Mouse (Mus musculus) urinary bladder, adult 18-20 months (tissue): Measurements from ENCODE around the gene Gfod1.

Source experiments
- DNase-seq, 2 experiments: peaks; one replicate each; pipeline ENCODE4 v3.0.0; 2022; ENCODE audit warnings: low spot score in 2 of 2, mixed read lengths in 2 of 2

Gene Gfod1

DNA sequence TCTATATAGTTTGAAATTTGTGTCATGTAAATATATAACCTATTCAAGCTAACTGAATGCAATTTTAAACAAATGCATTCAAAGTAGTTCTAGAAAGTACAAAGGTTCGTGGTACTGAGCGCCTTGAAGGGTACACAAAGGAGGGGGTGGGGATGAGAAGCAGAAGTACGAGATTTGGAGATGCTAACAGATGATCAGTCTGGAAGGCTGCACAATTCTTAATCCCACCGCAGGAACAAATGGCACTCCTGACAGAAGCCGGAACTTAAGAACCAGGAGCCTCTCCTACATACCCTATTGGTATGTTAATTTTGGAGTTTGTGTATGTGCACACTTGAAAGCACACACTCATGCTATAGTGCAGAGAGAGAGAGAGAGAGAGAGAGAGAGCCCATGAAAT is 4.8 kb downstream of the Gfod1 start:
- DNase-seq, result no peak

DNA sequence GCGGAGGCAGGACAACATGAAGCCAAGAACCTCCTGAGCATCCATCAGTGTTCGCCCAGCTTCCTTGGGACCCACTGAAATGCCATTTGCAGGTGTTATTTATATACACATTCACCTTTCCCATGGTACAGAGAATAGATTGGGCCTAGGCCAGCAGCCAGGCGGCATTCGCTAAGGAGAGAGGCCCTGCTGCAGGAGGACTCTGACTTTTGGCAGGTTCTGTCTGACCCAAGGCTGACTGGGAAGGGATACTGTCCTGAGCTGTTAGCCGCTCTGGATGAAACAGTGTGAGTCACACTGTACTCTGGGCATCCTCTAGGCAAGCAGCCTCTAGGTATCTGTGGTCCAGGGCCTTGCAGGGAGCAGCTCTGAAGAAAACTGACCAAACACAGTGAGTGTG is 6.4 kb downstream of the Gfod1 start:
- no peak for DNase-seq

DNA sequence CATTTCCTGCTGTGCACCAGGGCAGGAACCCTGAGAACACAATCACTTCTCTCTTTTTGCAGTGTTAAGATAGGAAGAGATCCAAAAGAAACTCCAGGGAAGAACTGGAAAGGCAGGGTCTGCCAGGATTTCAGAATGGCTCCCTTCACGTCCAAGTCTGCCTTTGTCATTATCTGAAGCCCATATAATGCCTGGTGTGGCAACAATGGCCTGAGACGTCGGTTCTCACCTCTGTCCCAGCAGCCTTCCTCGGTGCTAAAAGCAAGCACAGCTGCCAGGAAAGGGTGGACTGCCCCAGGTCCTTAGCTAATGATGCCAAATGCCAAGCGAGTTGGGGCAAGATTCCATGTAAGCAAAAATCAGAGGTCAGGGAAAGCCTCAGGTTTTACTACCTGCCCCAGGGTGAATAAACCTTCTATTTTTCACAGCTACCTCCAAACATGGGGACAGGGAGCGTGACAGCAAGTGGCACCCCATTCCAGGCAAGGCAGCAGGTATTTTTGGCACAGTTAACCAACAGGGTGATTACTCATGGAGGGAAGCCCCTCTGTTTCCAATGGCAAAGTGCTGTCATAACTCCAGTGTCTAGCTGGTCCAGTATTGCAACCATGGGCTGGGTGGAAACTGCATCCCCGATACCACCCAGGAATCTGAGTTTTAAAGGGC is 7.7 kb downstream of the Gfod1 start:
- no peak for DNase-seq

DNA sequence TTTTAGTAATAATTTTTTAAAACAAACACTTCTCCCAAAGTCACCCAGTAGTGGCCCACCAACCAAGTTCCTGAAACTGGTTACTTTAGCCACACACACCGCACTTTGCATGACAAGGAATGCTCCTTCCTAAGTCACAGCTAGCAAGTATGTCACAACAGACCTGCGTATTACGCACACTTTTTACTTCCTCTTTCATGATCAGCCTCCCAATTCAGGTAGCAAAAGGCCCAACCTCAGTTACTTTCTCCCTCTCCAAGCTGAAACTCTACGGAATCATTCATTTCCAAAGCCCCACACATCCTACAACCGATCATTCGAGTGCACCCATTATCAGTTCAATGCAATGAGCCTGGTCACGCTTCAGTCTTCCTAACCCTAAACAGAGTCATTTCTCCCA is 8.3 kb downstream of the Gfod1 start:
- no peak for DNase-seq

DNA sequence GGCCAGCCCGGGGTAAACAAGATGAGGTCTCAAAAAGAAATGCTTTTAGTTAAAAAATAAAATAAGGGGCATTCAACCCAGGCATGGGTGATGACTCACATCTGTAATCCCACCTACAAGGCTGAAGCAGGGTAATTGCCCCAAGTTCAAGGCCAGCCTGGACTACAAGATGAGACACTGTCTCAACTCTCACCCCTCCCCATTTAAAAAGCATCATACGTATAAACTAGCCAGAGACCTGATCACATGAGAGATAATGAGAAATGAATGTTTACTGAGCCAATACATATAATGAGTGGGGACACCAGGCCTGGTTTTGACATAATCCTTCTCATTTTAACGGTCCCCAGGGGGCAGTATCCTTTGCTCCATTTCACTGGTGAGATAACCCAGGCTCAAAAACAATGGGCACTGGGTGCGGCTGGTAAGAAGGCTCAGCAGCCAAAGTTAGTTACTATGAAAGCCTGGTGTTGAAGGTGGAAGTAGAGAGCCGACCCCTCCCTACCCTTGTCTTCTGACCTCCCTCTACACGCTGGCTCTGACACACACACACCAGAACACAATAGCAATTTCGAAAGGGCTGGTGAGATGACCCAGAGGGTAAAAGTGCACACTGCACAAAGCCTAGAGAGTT is 8.9 kb downstream of the Gfod1 start:
- no peak for DNase-seq

DNA sequence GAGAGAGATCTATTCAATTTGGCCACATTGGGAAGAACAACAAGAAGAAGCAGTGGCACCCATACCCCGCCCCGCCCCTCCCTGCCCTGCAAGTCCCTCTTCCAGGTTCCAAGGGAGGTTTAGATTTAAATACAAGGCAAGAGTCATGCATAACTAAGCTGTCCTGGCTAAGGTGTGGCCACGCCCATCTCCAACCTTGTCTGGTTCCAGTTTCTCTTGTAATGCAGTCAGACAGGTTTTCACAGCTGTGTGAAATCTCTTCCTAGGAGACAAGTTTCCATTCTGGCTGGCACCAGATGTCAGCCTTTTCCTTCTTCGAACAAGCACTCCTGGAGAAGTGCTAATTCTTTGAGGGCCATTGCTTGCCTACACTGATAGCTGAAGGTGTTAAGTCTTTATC is 11.1 kb downstream of the Gfod1 start:
- peak in 1 of 2 experiments; percentile 53 for DNase-seq

DNA sequence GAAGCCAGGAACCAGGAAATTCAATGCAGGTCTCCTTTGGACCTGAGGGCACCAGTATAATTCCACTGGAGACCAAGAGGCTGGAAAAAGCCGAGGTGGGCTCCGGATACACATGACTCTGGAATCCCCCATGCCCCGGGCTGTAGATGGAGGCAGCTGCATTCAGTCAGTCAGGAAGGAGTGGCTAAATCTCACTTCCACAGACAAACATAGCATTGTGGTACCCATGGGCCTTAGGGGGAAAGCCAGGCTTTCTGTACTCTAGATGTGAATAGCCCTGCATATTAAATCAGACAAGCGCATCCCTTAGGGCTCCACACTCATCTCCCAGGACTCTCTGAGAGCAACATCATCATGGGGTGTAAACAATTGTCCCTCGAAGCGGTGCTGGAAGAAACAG is 14.9 kb downstream of the Gfod1 start:
- DNase-seq, result no peak

DNA sequence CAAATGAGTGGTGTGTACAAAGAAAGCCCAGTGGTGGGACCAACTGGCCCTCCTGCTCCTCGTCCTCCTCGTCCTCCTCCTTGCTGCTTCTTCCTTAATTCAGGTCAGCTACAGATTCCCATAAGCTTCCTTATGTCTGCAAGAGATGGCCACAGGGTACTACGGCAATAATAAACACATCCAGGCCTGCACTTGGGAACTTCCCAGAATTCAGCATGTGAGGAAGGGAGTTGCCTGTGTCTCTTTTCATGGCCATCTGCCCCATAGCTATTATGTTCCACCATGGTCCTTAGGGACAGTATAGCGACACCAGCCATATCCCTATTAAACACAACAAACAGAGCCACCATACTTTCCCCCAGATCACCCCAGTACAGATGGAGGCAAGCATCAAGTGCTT is 15.5 kb downstream of the Gfod1 start:
- no peak for DNase-seq

DNA sequence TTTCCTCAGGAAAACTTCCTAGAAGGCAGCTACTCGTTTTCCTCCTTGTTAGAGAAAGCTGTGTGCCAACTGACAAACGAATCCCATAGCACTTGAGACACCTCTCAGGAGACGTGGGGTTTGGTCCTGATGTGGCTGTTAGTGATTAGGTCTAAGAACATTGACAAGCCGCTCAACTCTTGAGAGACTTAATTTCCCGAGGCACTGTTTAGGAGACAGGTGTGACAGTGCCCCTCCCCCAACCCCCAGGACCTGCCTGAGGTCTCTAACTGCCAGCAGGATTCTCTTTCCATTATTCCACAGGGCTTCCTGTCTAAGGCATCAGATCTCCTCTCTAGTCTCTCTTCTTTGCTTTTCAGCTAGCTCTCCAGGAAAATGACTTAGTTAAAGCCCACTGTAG is 15.9 kb downstream of the Gfod1 start:
- no peak for DNase-seq

DNA sequence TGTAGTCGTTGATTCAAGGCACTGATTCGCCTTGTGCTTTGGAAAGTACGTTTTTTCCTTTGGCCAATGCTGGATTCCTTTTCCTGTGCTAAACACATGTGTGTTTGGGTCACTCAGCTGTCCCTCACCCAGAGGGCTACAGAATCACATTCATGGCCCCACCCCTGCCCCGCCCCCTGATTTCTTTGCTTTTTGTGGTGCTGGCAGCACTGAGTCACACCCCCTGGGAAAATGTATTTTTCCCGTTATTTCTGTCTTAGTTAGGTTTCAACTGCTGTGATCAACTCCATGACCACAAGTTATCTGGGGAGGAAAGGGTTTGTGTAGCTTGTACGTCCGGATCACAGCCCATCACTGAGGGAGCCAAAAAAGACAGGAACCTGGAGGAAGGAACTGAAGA is 17.1 kb downstream of the Gfod1 start:
- DNase-seq, result no peak

DNA sequence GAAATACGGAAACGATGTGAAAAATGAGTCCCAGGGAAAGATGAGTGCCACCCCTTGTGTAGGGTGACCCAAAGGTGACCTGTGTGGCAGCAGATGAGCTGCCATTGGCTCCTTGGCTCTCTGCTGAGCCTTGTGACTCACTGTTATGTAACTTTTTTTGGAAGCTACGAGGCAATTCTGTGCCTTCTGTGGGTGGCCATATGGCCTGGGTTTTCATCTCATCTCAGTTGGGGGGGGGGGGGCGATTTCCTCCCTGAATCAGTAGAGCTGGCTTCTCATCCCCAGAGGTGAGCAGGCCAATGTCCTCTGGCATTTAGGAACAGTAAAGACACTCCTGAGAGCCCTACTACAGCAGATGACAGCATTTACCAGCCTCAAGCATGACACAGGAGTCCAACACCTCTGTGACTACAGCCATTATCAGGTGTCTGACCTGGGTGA is 19.2 kb downstream of the Gfod1 start:
- DNase-seq, result no peak

DNA sequence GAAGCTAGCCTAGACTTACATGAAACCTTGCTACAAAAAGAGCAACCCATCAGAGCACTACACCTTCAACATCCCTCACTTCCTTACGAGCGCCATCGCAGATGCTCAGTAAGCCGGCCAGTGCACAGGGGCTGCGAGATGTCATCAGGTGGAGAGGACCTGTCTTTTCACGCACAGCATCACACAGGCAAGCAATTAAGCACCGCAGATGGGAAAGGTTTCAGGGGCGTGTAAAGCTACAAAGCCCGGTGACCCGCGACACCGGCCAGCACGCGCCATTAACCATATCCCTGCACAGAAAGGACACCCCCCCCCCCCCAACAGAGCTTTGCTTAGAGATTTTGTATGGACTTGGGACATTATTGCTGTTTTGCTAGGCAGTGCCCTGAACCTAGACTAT is 30.1 kb downstream of the Gfod1 start:
- no peak for DNase-seq

DNA sequence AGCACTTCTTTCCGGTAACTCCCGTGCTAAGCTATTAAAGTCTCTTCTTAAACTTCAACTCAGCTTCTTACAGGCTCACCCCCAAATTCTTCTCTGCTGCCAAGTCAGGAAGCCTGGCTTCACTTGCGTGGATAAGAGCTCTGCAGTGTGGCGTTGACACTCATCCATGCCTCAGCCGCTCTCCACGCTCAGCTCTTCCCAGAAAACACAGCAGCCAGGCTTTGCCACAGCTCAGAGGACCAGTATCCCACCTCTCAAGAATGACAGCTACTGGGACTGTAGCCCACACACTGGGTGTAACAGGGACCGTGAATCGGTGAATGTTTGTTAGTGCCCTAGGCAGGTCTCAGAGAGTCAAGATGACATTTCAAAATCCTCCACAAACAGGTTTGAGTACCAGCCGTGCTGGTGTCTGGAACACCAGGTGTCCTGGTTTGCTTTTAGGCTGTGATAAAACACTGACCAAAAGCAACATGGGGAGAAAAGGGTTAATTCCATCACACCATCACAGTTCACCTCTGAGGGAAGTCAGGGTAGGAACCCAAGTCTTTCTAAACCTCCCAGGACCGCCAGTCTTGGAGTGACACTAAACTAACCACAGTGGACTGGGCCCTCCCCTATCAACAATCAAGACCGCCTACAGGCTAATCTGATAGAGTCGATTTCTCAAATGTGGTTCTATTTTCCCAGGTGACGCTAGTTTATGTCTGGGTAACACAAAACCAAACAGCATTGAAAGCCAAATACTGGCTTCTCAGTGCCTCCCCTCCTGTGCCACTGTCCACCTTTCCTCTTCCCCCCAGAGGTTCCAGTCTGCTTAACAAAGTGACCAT is 31.5 kb downstream of the Gfod1 start:
- no peak for DNase-seq

DNA sequence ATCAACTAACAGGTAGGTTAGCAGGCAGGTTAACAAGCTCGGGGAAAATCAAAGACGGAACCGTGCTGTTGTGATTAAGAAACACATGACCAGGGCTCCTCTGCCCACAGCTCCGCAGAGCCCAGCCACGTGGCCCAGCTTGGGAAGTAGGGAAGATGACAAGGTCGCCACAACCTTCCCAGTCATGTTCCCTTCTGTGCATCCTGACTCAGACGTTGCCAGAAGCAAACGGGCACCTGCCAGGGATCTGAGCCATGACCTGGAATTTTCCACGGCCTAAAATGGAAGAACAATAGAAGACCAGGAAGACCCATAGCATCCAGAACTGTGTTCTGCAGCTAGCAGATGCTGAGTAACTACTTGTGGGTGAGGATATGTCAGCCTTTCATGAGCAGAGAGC is 32.5 kb downstream of the Gfod1 start:
- DNase-seq, result no peak

DNA sequence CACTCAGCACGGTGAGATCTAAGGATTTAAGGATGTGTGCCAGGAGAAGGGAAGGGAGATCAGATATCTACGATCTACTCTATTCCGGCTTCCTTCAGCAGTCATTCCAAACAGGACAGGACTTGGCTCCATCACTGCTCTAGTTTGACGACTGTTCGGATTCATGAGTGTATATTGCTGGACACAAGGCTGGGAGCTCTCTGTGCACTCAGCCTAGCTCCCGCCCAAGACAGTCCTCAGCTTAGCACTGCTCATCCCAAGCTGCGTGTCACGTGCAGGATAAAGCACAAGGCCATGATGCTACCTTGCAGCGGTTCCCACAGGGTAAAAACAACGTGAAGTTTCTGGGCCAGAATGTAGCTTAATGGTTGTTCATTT is 33.8 kb downstream of the Gfod1 start:
- no peak for DNase-seq

DNA sequence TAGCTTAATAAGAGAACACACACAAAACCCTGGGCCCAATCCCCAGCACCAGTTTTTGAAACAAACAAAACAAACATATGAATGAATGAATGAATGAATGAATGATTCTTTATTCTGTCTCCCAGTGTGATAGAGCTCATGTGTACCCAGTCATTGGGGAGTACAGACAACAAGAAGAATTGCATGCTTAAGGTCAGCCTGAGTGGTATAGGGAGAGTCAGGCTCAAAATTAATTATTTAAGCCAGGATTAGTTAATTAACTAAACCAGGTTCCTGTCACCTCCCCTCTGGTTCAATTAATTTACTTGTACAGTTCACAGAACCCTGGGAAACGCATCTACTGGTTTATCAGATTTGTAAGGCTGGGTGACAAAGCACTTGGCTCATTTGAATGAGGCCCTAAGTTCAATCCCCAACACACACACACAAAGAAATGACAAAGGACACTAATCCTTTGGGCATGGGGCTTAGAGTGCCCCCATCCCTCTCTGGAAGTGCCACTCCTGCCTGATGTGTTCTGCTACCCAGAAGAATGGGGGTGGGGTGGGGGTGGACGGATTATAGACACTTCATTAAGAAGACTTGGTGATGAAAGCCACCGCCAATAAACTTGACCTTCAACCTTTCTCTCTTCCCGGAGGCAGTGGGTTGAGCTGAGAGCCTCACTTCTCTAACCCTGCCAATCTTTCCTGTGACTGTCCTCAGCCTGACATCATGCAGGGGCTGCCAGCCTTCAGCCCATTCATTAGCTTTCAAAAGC is 34.3 kb downstream of the Gfod1 start:
- no peak for DNase-seq

DNA sequence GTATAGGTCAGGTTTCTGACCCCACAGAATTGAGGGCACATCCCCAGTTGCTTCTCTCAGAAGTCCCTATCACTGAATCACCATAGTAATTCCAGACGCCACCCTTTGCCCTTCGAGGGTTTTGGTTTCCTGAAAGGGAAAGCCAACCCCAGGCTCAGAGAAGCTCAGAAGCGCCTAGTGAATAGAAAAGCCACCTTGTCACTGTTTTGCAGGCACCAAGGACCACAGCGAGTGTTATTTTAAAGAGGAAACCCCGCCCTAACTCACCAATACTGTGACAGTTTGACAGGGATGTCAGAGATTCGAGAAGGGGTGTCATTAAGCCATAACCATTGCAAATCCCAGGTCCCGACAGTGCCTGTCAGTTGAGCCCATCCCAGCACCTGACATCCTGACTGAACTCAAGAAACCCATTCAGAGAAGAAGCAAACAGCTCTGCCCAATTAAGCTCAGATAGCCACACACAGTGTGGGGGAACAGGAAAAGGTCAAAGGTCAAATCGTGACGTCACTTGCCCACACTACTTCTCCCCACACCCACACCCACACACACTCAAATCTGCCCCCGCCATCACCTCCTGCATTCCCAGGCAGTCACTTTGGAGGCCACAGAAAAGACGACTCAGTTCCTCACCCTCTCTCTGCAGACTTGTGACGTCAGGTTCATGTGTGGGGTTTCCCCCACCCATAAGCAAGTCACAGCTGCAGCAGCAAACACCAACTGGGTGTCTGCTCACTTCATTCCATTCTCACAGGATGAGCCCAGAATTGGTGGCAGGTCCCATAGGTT is 35.2 kb downstream of the Gfod1 start:
- DNase-seq, result no peak

DNA sequence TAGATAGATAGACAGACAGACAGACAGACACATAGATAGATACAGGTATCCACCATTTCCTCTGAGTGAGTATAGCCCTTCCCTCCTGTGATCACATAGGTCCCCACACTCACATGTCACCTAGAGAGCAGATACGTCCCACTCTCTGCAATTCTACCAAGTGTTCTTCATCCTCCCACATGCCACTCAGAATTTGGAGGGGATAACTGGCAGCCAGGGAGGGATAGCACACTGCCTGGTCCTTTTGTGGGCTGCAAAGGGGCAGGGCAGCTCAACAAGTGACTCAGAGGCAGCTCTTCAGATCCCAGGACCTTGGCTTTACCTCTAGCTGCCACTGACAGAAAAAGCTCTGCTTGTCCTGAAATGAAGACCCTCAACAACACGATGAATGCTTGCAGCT is 36.1 kb downstream of the Gfod1 start:
- no peak for DNase-seq

DNA sequence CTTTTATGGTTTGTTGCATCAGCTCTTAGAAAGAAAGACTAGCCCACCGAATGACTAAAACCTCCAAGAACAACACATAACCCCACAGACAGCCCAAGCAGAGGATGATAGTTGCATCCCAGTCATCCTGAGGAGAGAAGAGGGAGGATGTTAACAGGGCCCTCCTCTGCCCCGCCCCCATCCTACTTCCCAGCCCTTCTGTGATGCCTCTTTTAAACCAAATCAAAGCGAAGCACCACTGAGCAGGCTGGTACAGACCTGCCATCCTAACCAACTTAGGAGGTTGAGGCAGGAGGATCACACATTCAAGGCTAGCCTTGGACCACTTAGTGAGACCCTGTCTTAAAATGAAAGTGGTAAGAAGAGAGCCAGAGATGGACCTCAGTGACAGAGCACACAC is 36.8 kb downstream of the Gfod1 start:
- no peak for DNase-seq

DNA sequence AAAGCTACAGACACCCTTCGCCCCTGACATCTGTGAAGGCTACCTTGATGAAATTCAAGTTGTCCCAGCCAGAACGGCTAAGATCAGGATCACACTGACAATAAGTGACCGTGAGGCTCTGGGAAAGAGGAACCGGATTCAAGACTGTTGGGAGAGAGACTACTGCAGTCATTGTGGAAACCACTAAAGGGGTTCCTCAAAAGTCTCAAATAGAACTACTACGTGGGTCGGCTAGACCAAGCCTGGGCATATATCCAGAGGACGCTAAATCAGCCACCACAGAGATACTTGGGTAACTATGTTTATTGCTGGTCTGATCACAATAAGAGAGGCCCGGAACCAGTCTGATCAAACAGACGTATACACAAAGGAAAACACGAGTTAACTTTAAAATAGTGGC is 37.6 kb downstream of the Gfod1 start:
- no peak for DNase-seq

DNA sequence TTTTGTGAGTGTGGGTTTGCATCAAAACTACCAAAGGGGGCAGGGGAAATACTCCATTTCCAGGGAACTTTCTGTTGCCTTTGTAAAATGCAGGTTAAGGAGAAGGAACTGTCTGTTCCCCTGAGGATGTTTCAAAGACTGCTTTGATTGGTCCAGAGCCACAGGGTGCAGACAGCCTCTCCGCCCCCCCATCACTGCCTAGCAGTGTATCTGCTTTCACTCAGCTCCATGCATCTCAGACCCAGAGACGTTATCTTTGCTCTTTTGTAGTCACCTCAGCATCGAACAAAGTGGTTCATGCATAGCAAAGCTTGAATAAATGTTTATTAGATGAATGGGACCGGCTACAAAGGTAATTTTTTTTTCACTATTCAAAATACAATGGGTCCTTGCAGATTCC is 38.9 kb downstream of the Gfod1 start:
- no peak for DNase-seq

DNA sequence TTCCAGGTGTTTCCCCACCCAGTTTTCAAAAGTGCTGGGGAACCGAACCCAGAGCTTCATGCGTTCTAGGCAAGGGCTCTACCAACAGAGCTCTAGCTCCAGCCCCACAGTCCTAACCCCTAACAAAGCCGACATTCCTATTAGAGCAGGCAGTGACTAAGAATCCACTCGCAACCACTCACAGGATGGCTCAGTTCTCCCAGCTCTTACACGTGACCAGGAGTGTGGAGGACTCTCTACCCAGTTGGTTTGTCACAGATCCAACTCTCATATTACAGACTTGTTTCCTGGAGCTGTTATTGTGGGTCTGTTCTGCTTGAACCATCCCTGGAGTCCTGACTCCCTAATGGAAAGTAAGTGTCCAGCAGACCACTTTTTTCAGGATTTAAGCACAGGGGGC is 40.3 kb downstream of the Gfod1 start:
- DNase-seq, result no peak
